Mouse (Mus musculus) urinary bladder, adult 18-20 months (tissue): ENCODE measurements around the gene Yaf2.
A peak's percentile ranks its signal among the peaks of the same experiment; 100 is the strongest.
"Not testable (repeated sequence)": the region's sequence is repeated elsewhere in the genome, so short reads cannot be mapped to it uniquely, and the experiment has no call there.

Experiments used
- DNase-seq, 2 experiments: peaks; one replicate each; pipeline ENCODE4 v3.0.0; 2022; ENCODE audit warnings: low spot score in 2 of 2, mixed read lengths in 2 of 2

Gene Yaf2

DNA sequence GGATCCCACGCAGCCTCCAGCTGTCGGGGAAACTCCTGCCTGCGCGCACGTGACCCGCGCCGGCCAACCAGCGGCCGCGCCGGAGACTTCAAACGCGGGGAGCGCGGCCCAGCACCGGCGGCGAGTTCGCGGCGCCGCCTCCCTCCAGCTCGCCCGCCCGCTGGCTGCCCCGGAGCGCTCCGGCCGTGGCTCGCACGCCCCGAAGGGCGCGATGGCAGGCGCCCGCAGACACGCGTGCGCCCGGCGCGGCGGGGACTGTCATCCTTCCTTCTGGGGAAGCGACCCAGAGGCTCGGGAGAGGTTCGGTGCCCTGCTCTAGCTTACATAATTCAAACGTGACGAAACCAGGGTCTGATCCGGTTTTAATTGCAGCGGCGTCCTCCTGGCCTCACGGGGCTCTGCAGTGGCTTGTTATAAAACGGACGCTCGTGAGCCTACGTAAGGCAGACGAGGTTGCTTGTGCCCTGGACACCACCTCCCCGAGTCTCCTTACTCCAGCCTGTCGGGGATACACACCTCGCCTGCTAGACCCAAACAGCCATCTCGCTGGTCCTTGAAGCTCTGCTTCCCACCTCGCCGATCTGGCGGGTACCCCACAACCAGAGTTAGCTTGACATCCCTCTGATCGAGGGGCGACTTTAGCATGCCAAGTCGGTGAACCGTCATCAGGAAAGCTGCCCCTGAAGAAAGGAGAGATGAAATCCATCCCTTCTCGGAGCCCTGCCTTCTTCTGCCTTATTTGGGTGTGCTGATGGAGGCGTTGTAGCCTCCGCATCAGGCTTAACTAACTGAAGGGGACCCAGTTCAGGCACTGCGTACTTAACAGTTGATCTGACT lies at the start of gene Yaf2:
Yaf2 (minus strand) TSS at position 11 of the 837 bp plus-strand sequence.
- DNase-seq: peak; percentile 64 to 78

DNA sequence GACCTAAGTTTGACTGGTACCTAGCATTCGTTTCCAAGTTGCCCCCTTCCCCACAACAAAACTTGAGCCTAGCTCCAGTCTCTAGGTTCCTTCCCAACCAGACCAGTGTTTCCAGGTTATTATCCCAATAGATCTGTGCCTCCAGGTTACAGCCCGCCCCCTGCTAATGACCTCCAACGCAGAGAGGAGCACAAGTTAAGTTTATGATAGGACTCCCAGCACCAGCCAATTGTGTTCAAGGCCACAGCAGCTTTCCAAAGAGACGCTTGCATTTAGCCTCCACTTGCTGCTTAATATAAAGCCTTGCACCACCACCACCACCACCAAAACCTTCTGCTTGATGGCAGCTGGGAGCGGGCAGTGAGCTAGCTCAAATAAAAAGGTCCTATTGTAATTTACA lies 44.6 kb upstream of the Yaf2 start:
- DNase-seq: no peak

DNA sequence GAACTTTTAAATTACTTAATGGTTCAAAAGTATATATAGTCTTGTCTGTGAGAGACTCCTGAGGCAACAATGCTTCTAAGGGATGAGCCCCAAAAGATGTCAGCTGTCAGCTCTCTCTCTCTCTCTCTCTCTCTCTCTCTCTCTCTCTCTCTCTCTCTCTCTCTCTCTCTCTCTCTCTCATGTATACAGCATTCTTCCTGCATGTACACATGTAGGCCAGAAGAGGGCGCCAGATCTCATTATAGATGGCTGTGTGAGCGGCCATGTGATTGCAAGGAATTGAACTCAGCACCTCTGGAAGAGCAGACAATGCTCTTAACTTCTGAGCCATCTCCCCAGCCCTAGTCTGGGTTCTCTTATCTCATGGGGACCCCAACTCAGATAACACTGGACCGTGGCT lies 42.4 kb upstream of the Yaf2 start:
- no peak for DNase-seq

DNA sequence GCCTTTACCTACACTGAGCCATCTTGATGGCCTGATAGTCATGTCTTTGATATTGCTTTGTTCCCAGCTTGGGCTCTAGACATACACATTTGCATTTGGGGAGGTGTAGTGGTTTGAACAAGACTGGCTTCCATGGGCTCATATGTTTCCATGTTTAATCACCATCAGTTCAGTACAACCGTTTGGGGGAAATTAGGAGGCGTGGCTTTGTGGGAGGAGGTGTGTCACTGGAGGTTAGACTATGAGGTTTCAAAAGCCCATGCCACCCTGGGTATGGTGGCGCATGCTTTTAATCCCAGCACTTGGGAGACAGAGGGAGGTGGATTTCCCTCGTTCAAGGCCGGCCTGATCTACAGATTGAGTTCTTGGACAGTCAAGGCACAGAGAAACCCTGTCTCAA lies 39.0 kb upstream of the Yaf2 start:
- DNase-seq: no peak

DNA sequence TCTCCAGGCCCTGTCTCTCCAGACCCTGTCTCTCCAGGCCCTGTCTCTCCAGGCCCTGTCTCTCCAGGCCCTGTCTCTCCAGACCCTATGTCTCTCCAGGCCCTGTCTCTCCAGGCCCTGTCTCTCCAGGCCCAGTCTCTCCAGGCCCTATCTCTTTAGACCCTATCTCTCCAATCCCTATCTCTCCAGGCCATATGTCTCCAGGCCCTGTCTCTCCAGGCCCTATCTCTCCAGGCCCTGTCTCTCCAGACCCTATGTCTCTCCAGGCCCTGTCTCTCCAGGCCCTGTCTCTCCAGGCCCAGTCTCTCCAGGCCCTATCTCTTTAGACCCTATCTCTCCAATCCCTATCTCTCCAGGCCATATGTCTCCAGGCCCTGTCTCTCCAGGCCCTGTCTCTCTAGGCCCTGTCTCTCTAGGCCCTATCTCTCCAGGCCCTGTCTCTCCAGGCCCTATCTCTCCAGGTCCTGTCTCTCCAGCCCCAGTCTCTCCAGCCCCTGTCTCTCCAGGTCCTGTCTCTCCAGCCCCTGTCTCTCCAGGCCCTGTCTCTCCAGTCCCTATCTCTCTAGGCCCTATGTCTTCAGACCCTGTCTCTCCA lies 35.9 kb upstream of the Yaf2 start:
- not testable (repeated sequence) for DNase-seq

DNA sequence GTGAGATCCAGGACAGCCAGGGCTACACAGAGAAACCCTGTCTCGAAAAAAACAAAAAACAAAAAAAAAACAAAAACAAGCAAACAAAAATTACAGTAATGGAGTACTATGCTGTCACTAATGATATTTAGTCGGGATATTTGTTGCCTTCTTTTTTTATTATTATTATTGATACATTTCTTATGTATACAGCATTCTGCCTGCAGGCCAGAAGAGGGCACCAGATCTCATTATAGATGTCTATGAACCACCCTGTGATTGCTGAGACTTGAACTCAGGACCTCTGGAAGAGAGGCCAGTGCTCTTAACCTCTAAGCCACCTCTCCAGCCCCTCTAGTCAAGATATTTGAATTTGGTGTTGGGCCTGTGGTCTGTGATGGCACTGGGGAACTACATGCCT lies 35.1 kb upstream of the Yaf2 start:
- no peak for DNase-seq

DNA sequence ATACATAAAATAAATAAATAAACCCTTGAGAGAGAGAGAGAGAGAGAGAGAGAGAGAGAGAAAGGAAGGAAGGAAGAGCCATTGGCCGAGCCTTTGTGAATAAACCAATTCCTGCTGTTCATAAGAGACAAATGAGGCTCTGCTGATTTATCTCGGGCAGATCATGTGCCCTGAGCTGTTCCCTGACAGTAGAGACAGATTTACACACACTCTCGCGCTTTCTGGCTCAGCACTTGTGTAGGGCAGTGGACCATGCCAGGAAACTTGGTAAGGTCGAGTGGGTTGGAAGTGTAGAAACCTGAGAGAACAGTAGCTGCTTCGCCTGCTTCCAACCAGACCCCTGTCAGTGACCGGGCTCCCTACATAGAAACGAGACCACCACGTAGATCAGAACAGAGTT lies 31.8 kb upstream of the Yaf2 start:
- no peak for DNase-seq

DNA sequence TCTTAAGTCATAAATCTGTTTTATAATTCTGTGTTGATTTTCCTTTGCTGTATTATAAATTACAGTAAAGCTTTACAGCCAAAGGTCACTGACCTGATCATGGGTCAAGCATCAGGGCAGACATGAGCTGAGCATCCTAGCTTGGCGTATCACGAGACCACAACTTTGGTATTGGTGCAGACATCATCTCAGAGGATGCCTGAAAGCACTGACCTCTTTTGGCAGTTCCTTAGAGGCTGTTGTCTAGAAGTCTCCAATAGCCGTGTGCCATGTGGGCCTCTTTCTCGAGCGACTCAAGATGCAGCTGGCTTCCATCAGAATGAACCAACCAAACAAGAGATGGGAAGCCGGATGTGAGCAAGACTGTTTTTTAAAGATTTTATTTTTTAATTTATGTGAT lies 28.8 kb upstream of the Yaf2 start:
- no peak for DNase-seq

DNA sequence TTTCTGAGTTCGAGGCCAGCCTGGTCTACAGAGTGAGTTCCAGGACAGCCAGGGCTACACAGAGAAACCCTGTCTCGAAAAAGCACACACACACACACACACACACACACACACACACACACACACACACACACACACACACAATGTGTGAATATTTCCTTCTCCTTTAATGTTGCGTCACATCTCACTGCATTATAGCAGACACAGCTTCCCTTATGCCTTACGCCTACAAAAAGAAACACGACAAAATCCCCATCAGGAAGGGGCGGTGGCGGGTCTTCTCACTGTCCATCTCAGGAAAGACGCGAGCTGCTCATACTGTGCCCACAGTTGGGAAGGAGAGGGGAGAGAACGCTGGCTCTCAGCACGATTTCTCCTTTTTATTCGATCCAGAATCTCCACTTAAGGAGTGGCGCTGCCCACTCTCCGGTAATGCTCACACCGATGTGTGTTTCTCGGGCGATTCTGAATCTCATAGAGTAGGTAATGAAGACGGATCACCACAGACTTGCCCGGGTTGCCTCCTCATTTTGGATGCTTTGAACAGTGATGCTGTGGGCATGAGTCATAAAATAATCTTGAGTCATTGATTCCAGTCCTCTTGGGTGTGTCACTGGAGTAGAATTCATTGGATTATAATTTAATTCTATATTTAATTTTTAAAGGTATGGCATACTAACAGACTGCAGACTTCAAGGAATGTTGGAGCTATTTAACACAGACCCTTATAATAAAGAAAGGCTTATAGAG lies 21.8 kb upstream of the Yaf2 start:
- DNase-seq: no peak

DNA sequence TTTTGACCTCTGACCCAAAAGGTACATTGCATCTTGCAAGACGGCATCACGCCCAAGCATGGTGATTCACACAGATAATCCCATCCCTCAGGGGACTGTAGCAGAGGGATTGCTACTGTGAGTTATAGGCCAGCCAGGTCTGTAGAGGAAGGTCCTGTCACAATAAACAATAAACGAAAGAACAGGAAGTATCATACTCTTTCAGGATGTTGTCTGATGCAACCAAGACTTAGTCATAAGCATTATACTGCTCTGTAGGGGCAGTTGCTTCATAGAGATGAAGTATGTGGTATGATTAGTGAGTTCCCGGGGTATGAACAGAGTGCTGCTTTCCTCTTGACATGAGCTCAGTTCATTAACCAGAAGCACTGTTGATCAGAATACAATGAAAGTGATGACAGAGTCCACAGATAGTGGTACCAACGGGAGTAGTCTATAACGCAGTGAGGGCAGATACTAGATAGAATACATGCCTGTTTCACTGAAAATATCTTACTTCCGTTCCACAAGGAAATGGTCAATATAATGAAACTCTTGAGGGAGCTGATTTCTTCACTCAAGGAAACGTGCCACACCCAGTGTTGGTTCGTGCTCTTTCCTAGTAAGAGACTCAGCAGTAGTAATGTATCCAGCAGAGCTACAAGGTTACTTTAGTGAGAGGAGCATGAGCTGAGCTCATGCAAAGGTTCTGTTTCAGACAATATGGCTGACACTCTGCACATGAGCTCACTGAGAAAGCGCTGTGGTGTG lies 4.1 kb upstream of the Yaf2 start:
- no peak for DNase-seq

DNA sequence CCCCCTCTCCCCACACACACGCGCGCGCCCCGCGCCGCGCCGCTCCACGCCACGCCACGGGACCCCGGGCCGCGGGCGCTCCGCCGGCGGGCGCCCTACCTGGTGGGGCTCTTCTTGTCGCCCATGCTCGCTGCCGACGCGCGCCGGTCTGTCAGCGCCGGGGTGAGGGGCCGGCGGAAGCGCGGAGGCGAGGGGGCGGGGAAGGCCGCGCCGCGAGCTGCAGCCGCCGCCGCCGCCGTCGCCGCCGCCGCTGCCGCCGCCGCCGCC lies 144 bp downstream of the Yaf2 start:
- no peak for DNase-seq

DNA sequence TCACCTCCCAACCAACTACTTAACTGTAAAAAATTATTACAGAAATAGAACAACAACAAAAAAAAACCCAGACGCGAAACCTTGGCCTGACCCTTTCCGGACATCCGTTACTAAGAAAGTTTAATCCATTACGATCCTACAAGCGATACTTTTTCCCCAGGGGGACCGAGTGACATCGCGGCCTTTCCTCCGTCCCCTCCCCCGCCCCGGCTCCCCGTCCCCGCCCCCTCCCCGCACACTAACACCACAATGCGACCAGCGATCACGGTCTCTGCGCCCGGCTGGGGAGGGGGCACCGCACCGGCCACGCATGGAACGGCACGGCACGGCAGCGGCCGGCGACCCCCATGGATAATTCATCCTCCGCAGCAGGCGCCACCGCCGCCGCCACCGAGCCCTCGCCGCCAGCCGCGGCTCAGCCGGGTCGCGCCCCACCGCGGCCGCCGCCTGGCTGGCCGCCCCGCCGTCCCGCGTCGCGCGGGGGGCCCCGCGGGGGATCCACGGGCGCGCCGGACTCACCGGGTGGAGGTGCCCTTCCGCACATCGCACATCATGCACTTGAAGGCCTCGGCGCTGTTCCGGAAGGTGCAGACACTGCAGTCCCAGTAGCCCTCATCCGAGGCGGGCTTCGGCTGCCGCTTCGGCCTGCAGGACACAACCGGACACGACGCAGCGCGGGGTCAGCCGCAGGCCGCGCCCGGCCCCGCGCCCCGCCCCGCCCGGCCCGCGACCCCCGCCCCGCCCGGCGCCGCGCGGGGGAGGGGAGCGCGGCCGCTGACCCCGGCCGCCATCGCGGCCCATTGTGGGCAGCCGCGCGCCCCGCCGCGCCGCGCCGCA lies 696 bp downstream of the Yaf2 start:
- peak; percentile 10 to 37 for DNase-seq

DNA sequence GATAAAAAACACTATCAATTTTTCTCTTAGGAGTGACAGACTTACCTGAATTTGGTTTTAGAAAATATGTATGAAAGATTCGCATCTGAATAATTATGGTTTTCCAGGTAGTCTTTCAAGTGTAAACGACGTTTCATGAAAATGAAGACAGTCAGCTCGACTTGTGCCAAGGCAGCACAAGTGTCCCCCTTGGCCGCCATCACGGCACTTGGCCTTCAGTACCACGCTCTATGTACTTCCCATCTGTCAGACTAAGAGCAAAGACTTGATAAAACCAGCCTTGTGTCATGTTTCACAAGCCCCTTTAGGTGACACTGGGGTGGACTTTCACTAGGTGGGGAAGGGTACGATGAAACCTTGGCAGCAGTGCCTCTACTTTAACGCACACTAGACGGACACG lies 5.5 kb downstream of the Yaf2 start:
- DNase-seq: no peak

DNA sequence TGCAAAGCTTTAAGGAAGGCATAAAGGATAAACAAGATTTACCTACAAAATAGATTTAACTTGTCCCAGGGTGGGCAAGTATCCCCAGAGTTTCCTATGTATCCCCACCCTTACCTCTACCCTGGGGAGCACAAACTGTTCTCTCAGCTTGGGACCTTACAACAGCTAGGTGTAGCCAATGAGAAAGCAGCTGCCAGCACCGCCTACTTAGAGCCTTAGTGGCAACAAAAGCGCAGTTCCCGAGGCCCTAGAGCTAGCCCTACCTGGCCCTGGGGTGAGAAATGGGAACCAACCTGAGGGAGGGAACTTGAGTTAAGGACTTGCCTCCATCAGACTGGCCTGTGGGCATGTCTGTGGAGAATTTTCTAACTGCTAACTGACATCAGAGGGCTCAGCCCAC lies 9.5 kb downstream of the Yaf2 start:
- no peak for DNase-seq

DNA sequence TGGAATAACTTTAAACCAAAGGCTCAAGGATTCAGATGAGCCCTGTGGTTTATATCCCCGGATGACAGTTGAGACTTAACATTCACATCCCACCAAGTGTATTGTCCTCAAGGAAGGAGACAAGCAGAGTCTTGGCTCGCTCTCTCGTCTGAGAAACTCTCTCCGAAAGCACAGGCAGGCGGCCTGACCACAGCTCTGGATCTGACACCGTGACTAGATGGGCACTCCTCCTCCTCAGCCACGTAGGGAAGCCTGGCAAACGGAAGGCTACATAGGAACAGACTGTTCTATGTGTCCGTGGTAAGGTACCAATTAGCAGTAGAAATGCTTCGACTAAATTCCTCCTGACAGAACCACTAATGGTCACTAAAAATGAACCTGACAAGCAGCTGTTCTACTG lies 10.1 kb downstream of the Yaf2 start:
- DNase-seq: no peak

DNA sequence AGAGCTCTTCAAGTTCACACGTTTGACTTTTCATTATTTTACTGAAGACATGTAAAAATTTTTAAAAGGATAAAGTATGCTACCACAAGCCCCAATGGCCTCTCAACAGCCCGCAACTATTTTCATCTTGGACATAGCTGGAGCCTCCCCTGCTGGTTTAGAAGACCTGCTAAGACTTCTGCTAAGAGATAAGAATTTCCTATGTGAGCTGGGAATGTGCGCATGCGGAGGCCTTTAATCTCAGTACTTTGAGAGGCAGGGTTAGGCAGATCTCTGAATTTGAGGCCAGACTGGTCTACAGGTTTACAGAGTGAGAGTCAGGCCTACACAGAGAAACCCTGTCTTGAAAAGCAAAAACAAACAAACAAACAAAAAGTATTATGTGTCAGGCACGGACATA lies 11.4 kb downstream of the Yaf2 start:
- no peak for DNase-seq

DNA sequence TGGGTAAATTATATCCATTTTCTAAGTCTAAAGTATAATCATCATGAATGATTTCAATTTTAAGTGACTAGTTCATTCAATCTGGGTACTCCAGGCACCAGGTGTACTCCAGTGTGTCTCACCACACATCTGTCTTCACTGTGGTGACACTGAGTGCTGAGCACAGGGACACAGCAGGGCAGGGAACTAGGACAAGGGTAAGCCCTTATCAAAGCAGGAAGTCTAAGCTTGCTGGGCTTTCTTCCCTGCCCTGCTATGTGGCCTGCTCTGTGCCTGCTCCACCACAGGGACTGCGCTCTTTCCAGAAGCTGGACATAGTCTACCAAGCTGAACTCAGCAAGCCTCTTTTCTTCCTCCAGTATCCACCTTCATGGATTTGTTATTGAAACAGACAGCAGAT lies 18.0 kb downstream of the Yaf2 start:
- DNase-seq: peak in 1 of 2 experiments; percentile 20

DNA sequence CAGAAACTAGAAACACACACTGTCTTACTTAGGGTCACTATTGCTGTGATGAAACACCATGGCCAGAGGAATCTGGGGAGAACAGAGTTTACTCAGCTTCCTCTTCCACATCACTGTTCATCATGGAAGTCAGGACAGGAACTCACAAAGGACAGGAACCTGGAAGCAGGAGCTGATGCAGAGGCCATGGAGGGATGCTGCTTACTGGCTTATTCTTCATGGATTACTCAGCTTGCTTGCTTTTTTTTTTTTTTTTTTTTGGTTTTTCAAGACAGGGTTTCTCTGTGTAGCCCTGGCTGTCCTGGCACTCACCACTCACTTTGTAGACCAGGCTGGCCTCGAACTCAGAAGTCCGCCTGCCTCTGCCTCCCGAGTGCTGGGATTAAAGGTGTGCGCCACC lies 26.4 kb downstream of the Yaf2 start:
- not testable (repeated sequence) for DNase-seq

DNA sequence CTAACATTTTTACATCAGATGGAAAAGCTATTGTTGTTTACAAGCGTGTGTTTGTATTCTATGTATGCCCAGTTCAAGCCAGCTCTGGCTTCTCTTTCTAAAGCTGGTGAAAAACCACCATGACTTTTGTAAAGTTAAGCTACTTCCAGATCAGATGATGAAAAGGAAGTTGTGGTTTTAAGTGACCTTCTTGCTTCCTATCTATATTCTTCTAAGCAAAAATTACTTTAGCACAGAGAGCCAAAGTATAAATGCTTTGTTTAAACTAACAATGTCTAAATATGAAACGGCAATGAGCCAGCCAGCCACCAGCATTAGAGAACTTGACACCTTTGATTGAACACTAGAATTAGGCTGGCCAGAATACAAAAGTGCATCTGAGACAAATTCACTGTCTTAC lies 38.5 kb downstream of the Yaf2 start:
- no peak for DNase-seq

DNA sequence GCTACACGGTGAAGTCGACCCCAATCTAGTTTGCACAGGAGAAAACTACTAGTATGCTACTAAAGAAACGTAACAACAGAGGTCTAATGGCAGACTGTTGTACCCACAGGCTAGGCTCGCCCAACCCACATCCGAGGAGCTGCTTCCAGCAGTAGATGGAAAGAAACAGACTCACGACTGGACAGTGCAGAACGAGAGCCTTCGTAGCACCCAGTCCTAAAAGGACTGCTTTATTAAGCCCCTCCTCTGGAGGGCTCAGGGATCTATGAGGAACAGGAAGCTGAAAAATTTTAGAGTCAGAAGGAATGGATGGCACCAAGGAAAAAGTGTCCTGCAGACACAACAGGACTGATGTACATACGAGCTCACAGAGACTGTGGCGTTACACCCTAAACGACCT lies 42.3 kb downstream of the Yaf2 start:
- DNase-seq: no peak

DNA sequence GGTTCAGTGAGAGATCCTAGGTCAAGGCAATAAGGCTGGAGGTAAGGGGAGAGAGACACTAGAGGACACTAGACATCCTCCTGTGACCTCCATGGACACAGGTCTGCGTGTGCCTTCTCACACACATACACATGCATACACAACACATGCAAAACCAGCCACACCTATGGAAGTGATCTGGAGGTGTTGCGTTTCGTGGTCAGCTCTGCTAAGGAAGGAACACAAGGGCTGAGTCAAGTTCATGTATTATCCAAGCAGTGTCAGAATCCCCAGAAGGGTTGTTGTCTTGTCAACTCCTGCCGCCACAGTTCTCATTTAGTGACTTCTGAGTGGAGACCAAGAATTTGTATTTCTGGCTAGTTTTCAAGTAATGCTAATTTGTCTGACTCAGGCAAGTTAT lies 48.4 kb downstream of the Yaf2 start:
- no peak for DNase-seq

DNA sequence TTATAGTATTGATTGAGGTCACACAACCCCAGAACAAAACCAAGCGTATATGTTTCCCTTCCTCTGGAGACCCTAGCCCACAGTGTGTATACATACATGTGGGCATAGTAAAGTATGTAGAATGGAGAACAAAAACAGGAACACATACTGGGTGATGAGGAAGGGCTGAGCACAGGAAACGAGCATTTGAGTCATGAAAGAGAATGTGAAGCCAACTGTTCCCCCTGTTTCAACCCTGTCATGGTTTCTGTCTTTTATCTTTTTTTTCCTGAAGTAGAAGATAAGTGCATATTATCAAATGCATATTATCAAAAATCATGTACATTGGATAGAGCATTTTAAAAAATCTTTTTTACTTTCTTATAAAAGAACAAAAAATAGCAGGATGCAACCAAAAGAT lies 49.1 kb downstream of the Yaf2 start:
- DNase-seq: no peak
